Mouse (Mus musculus): ENCODE measurements at regions not wholly inside any gene's neighbourhood (a gene's known extent, or its start where the extent isn't known, plus 50 kb on each side); places are given as distances from the start of the nearest gene placed in this dataset.

DNA sequence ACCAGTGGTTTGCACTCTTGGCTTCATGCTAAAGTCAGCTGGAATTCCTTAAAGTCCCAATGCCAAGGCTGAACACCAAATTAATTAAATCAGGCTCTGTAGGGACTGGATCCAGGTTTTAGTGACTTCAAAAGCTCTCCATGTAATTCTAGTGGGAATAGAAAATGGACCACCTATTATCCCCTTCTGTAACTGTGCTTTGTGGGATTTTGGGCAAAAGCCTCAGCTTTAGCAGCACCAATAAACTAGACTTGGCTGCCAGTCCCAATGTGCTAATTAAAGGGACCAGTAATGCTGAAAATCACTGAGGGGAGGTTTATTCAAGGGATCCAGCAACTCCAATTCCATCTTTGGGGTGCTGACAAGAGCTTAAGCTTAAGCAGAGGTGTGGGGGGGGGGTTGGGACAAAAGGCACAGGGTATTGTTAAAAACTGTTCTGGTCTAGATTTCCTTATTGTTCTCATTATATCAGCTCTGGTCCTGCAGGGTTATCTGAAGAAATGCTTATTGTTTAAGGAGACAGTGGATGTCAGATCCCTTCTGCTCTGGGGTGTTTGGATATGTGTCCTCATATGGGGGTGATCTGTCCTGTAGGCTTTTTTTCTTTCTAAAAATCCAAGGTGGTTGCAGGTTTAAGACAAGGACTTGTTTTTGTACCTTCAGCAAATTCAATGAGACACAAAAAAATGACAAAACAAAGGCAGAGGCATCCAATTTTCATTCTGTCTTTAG lies 431.9 kb downstream of the Btbd3 start:
- TF ChIP-seq CTCF (IDR thresholded peaks at IDR 0.05; ENCODE audit: low read depth), result no peak
- TF ChIP-seq EP300 (IDR thresholded peaks at IDR 0.05; ENCODE audit: low read depth), result no peak

All from liver, postnatal 0 days (tissue).